Mouse (Mus musculus) liver, embryonic 14 days (tissue): ENCODE results near the gene Syt1. TPM values are rescaled to one million over a fixed set of nuclear protein-coding genes. Genes with fewer than 3 reads are reported as not detected.

Source experiments
- polyA plus RNA-seq: library from polyadenylated mRNA; depleted of rRNA; stranded (reverse); fragments of >200 nt; gene quantifications from 2 replicates; pipeline ENCODE4 v1.2.3, GENCODE M21; 2012; rRNA removed

The Syt1 gene
- polyA plus RNA-seq: 0.01 and 0.02 TPM in 2 replicates

DNA sequence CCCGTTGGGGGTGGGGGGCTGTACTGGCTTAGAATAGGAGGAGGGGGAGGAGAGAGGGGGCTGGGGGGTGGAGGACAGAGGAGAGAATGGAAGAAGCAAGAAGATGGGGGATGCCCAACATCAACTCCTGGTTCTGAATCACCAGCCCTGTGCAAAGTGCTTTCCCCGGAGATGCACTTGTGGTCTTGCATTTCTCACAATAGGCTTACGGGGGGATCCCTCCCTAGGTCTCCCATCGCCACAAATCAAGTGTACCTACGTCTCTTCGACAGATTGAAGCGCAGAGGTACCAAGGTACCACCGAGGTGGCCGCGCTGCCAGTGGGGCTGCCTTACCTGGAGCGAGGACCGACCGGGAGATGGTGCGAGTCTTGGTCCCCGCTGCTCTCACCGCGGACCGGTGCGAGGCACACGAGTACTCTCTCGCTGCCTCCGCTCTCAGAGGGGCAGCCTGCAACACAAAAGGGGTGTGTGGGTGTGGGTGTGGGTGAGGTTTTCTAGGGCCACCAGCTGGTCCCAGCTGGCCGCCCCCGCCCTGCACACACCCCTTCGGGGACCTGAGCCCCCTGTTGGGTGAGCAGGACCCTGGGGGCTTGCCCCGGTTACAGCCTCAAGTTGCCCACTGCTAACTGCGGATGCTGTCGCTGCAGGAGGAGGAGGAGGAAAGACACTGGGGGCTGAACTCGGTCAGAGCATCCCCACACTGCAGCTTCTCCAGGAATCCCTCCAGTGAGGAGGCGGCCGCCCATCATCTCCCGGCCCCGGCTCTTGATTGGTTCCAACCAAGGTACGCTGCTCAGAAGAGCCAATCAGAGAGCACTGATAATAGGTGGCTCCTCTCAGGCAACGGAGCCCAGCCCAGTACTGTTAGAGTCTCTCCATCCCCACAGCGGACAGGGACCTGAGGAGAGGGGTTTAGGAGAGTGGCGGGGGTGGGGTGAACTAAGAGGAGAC, at the start of gene Syt1:
Gene Syt1 (minus strand): TSS at position 742 of the 953 bp plus-strand sequence.

DNA sequence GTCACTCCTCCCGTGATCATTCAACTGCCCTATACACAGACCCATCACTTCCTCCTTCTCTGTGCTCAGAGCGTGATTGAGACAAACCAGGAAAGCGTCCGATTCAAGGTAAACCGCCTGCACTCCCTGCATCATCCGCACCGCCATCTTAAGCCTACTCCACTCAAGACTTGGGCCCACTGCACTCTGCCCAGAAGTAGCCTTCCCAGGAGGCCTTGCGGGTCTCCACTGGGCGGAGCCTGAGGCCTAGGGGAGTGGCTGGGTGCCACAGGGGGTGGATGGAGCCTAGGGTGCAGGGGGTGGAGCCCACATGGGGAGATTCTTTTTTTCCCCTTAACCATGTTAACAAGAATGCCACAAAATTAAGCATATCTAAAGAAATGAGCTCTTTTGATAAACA, 310.8 kb downstream of the Syt1 start, which contains the start of gene Gm5136:
Gene Gm5136 (minus strand): TSS at position 215 of the 400 bp plus-strand sequence.

